Comparison of ENCODE assay signal across 33 mouse cellular contexts in the genomic region with DNA sequence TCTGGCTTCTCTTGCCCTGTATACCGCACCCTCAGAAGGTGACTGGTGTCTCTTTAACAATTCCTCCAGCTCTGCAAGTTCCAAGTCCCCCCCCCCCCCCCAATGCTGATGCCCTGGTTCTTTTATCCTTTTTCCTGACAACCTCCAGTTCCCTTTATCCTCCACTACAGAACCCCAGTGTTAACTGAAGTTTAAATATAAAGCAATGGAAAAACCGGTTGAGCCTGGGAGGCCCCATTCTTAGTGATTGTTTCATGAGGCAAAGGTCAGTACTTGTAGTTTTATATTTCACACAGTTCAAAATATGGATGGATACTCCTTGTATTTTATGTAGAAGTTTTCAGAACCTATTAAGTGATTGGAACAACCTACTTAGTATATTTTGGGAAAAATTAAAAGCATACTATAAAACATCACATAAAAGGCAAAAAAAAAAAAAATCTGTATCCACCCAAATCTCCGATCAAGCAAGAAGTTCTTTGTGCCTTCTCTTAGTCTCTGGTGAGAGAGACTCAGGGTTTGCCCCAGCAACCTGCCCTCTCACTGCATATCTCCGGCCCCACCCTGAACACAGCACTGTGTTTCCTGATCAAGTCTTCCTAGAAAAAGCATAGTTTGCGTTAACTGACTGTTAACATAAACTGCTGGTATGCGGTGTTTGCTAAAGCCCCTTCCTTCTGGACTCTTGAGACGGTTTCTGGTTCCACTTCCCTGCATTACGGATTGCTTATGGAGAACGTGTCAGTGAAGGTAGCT. TPM values are rescaled to one million over a fixed set of nuclear protein-coding genes. Genes with fewer than 3 reads are reported as not detected.
DNase-seq lines count a peak whose midpoint lies in the region; ATAC-seq and TF ChIP-seq lines count a peak whose summit lies in the region.
"Had no signal": no experiment of that assay in that cellular context is flagged by ENCODE, and none has a peak within 500 bp of the region (broad histone marks: within the 10 kb centered on the region; RNA-seq: fewer than 3 reads in every experiment).

No protein-coding gene starts in this region.

- ATAC-seq in heart, embryonic 12.5 days (ENCODE audit: insufficient number of reproducible peaks, low FRiP score): no peak
- ATAC-seq in lung, embryonic 15.5 days (ENCODE audit: borderline replicate concordance, extremely low read depth, low FRiP score, low TSS enrichment): peak; percentile 19; the same call in 1 of the 2 replicates
- ATAC-seq in intestine, embryonic 16.5 days: peak; percentile 90
- peak; percentile 78 for ATAC-seq in stomach, postnatal 0 days (ENCODE audit: low FRiP score, low TSS enrichment)
- ATAC-seq: CD4-positive, CD25-positive, alpha-beta regulatory T cell, adult 4 months; forebrain, embryonic 16.5 days; hindbrain, embryonic 16.5 days; liver, postnatal 0 days had no signal

- no peaks in the 10 kb centered on the region for H3K9me3 ChIP-seq in heart, embryonic 12.5 days (replicated peaks)
- H3K9me3 ChIP-seq in lung, embryonic 15.5 days: no peaks in the 10 kb centered on the region
- no peaks in the 10 kb centered on the region for H3K9me3 ChIP-seq in intestine, embryonic 16.5 days (ENCODE audit: control insufficient read depth, low read length)
- H3K9me3 ChIP-seq in stomach, postnatal 0 days (ENCODE audit: control insufficient read depth, low read length): no peaks in the 10 kb centered on the region
- H3K9me3 ChIP-seq: embryonic facial prominence, embryonic 15.5 days; limb, embryonic 12.5 days; midbrain, embryonic 12.5 days had no signal

- no peaks in the 10 kb centered on the region for H3K36me3 ChIP-seq in heart, embryonic 12.5 days
- no peaks in the 10 kb centered on the region for H3K36me3 ChIP-seq in lung, embryonic 15.5 days
- H3K36me3 ChIP-seq in intestine, embryonic 16.5 days (ENCODE audit: control insufficient read depth, insufficient read depth, low read length): no peaks in the 10 kb centered on the region
- no peaks in the 10 kb centered on the region for H3K36me3 ChIP-seq in stomach, postnatal 0 days (ENCODE audit: control insufficient read depth, insufficient read depth, low read length)
- H3K36me3 ChIP-seq: embryonic facial prominence, embryonic 15.5 days; limb, embryonic 12.5 days; midbrain, embryonic 12.5 days had no signal

- no peak overlapping the region for H3K4me2 ChIP-seq in heart, embryonic 12.5 days
- H3K4me2 ChIP-seq in lung, embryonic 15.5 days: no peak overlapping the region
- peak overlapping the region; percentile 37 for H3K4me2 ChIP-seq in intestine, embryonic 16.5 days (ENCODE audit: low read depth, low read length)
- peak overlapping the region; percentile 15; the same call in 1 of the 2 replicates for H3K4me2 ChIP-seq in stomach, postnatal 0 days (replicated peaks; ENCODE audit: low read depth)
- H3K4me2 ChIP-seq: embryonic facial prominence, embryonic 15.5 days; limb, embryonic 12.5 days; liver, embryonic 11.5 days; midbrain, embryonic 12.5 days had no signal

- WGBS in heart, embryonic 12.5 days: 65% methylated on average over 9 of the region's 9 CpGs
- WGBS in lung, embryonic 15.5 days: 36% methylated on average over 9 of the region's 9 CpGs
- WGBS in intestine, embryonic 16.5 days: 36% methylated on average over 9 of the region's 9 CpGs
- 33% methylated on average over 9 of the region's 9 CpGs for WGBS in stomach, postnatal 0 days

- no peak for TF ChIP-seq CTCF in stomach, postnatal 0 days (IDR thresholded peaks at IDR 0.05; ENCODE audit: low read depth)

- H3K27ac ChIP-seq in heart, embryonic 12.5 days (ENCODE audit: poor library complexity, severe bottlenecking): no peak overlapping the region
- peak overlapping the region; percentile 83 for H3K27ac ChIP-seq in lung, embryonic 15.5 days
- H3K27ac ChIP-seq in intestine, embryonic 16.5 days (ENCODE audit: low read length): peak overlapping the region; percentile 97
- peak overlapping the region; percentile 90 for H3K27ac ChIP-seq in stomach, postnatal 0 days (replicated peaks)
- H3K27ac ChIP-seq: embryonic facial prominence, embryonic 15.5 days; layer of hippocampus, adult 2 months; limb, embryonic 12.5 days; midbrain, embryonic 12.5 days had no signal

- H3K9ac ChIP-seq in heart, embryonic 12.5 days: no peak overlapping the region
- no peak overlapping the region for H3K9ac ChIP-seq in lung, embryonic 15.5 days
- peak overlapping the region; percentile 29; the same call in 1 of the 2 replicates for H3K9ac ChIP-seq in intestine, embryonic 16.5 days (ENCODE audit: low read depth, low read length)
- H3K9ac ChIP-seq in stomach, postnatal 0 days (ENCODE audit: low read length): no peak overlapping the region
- H3K9ac ChIP-seq: embryonic facial prominence, embryonic 15.5 days; limb, embryonic 12.5 days; liver, postnatal 0 days; midbrain, embryonic 12.5 days had no signal

- peak; percentile 25 for DNase-seq in heart, adult 11 months
- no peak for DNase-seq in lung, postnatal 25 days (ENCODE audit: low spot score)
- DNase-seq in stomach, postnatal 0 days (ENCODE audit: low spot score): peak; percentile 73
- DNase-seq in gastrocnemius, postnatal 25 days: no peak
- DNase-seq: adrenal gland, postnatal 14 days; cerebellum, adult 8-10 months; cerebellum, postnatal 36 days; embryo, embryonic 11 days; gastrocnemius, postnatal 14 days; heart, postnatal 4 days; kidney, adult 2 months; kidney, postnatal 14 days; liver, postnatal 0 days; spleen, adult 18-20 months; thymus, adult 2 months had no signal

- no peaks in the 10 kb centered on the region for H3K27me3 ChIP-seq in heart, embryonic 12.5 days (replicated peaks)
- H3K27me3 ChIP-seq in lung, embryonic 15.5 days: no peaks in the 10 kb centered on the region
- no peaks in the 10 kb centered on the region for H3K27me3 ChIP-seq in intestine, embryonic 16.5 days (replicated peaks; ENCODE audit: control insufficient read depth, insufficient read depth, low read length)
- no peaks in the 10 kb centered on the region for H3K27me3 ChIP-seq in stomach, postnatal 0 days (ENCODE audit: control insufficient read depth, insufficient read depth, low read length)
- H3K27me3 ChIP-seq: embryonic facial prominence, embryonic 15.5 days; limb, embryonic 12.5 days; midbrain, embryonic 12.5 days had no signal

- TF ChIP-seq EP300 in stomach, postnatal 0 days (optimal IDR thresholded peaks at IDR 0.05): no peak

- H3K4me1 ChIP-seq in heart, embryonic 12.5 days (replicated peaks): peaks cover 13% of the 10 kb centered on the region
- H3K4me1 ChIP-seq in lung, embryonic 15.5 days: peaks cover 17% of the 10 kb centered on the region
- H3K4me1 ChIP-seq in intestine, embryonic 16.5 days (ENCODE audit: control insufficient read depth, insufficient read depth, low read length): peaks cover 23% of the 10 kb centered on the region
- H3K4me1 ChIP-seq in stomach, postnatal 0 days (replicated peaks; ENCODE audit: control insufficient read depth, insufficient read depth): no peaks in the 10 kb centered on the region

- no peak overlapping the region for H3K4me3 ChIP-seq in heart, embryonic 12.5 days
- no peak overlapping the region for H3K4me3 ChIP-seq in lung, embryonic 15.5 days
- H3K4me3 ChIP-seq in intestine, embryonic 16.5 days (ENCODE audit: low read length): peak overlapping the region; percentile 18
- H3K4me3 ChIP-seq in stomach, postnatal 0 days (ENCODE audit: low read depth, low read length): no peak overlapping the region
- H3K4me3 ChIP-seq: embryonic facial prominence, embryonic 15.5 days; layer of hippocampus, adult 2 months; limb, embryonic 12.5 days; midbrain, embryonic 12.5 days had no signal

RNA-seq across cellular contexts. Expression of a gene that starts 13.8 kb away (rescaled TPM):
- 36.1 and 38.4 TPM in 2 replicates for polyA plus RNA-seq in heart, embryonic 12.5 days (2016; fragmentation: Nextera tagmentation; extraction: Ambion mirVana)
- 148 and 158 TPM in 2 replicates for polyA plus RNA-seq in lung, embryonic 15.5 days (2015; fragmentation: Nextera tagmentation; extraction: Ambion mirVana)
- polyA plus RNA-seq in intestine, embryonic 16.5 days (2015; fragmentation: Nextera tagmentation; extraction: Ambion mirVana): 376 and 422 TPM in 2 replicates
- polyA plus RNA-seq in stomach, postnatal 0 days (2015; fragmentation: Nextera tagmentation; extraction: Ambion mirVana): 3,650 and 3,685 TPM in 2 replicates
- total RNA-seq in gastrocnemius, postnatal 25 days (2021): 100 to 1,000 TPM in 1 of 2 experiments, 10 to 100 TPM in 1; 65.8 to 112 TPM

RNA-seq across cellular contexts. Expression of a gene that starts 18.1 kb away (rescaled TPM):
- not detected in 2 replicates for polyA plus RNA-seq in heart, embryonic 12.5 days (2016; fragmentation: Nextera tagmentation; extraction: Ambion mirVana)
- polyA plus RNA-seq in lung, embryonic 15.5 days (2015; fragmentation: Nextera tagmentation; extraction: Ambion mirVana): not detected in 2 replicates
- 13.2 and 16.0 TPM in 2 replicates for polyA plus RNA-seq in intestine, embryonic 16.5 days (2015; fragmentation: Nextera tagmentation; extraction: Ambion mirVana)
- 9.6 and 10.5 TPM in 2 replicates for polyA plus RNA-seq in stomach, postnatal 0 days (2015; fragmentation: Nextera tagmentation; extraction: Ambion mirVana)
- total RNA-seq in gastrocnemius, postnatal 25 days (2021): not detected
- total RNA-seq: adrenal gland, postnatal 14 days; gastrocnemius, postnatal 14 days; heart, adult 8-10 months; heart, postnatal 4 days; layer of hippocampus, adult 2 months; layer of hippocampus, postnatal 25 days; left cerebral cortex, postnatal 14 days; megakaryocyte progenitor cell, adult 5-6 weeks; monocyte, adult 5-6 weeks; neutrophil, adult 5-6 weeks had no signal
- polyA plus RNA-seq: CD4-positive, CD25-positive, alpha-beta regulatory T cell, adult 4 months; forebrain, embryonic 16.5 days; heart, embryonic 16.5 days; hindbrain, embryonic 16.5 days; kidney, adult 2 months; limb, embryonic 12.5 days; liver, embryonic 11.5 days; liver, postnatal 0 days; midbrain, embryonic 12.5 days; thymus, adult 2 months had no signal

RNA-seq across cellular contexts. Expression of a gene that starts 22.9 kb away (rescaled TPM):
- polyA plus RNA-seq in heart, embryonic 12.5 days (2016; fragmentation: Nextera tagmentation; extraction: Ambion mirVana): 1.9 and 2.1 TPM in 2 replicates
- polyA plus RNA-seq in lung, embryonic 15.5 days (2015; fragmentation: Nextera tagmentation; extraction: Ambion mirVana): 6.0 and 8.9 TPM in 2 replicates
- polyA plus RNA-seq in intestine, embryonic 16.5 days (2015; fragmentation: Nextera tagmentation; extraction: Ambion mirVana): 3.6 and 4.0 TPM in 2 replicates
- 12.1 and 17.4 TPM in 2 replicates for polyA plus RNA-seq in stomach, postnatal 0 days (2015; fragmentation: Nextera tagmentation; extraction: Ambion mirVana)
- 10 to 100 TPM; 11.3 to 23.2 TPM for total RNA-seq in gastrocnemius, postnatal 25 days (2021)

RNA-seq across cellular contexts. Expression of a gene that starts 24.7 kb away (rescaled TPM):
- not detected in 2 replicates for polyA plus RNA-seq in heart, embryonic 12.5 days (2016; fragmentation: Nextera tagmentation; extraction: Ambion mirVana)
- polyA plus RNA-seq in lung, embryonic 15.5 days (2015; fragmentation: Nextera tagmentation; extraction: Ambion mirVana): not detected in 2 replicates
- not detected in 2 replicates for polyA plus RNA-seq in intestine, embryonic 16.5 days (2015; fragmentation: Nextera tagmentation; extraction: Ambion mirVana)
- polyA plus RNA-seq in stomach, postnatal 0 days (2015; fragmentation: Nextera tagmentation; extraction: Ambion mirVana): not detected in 2 replicates
- not detected for total RNA-seq in gastrocnemius, postnatal 25 days (2021)
- total RNA-seq: adrenal gland, postnatal 14 days; gastrocnemius, postnatal 14 days; heart, adult 8-10 months; heart, postnatal 4 days; layer of hippocampus, adult 2 months; layer of hippocampus, postnatal 25 days; left cerebral cortex, postnatal 14 days; megakaryocyte progenitor cell, adult 5-6 weeks; monocyte, adult 5-6 weeks; neutrophil, adult 5-6 weeks had no signal
- polyA plus RNA-seq: CD4-positive, CD25-positive, alpha-beta regulatory T cell, adult 4 months; embryonic facial prominence, embryonic 15.5 days; forebrain, embryonic 16.5 days; heart, embryonic 16.5 days; kidney, adult 2 months; limb, embryonic 12.5 days; liver, embryonic 11.5 days; liver, postnatal 0 days; midbrain, embryonic 12.5 days; thymus, adult 2 months had no signal

RNA-seq across cellular contexts. Expression of a gene that starts 27.4 kb away (rescaled TPM):
- polyA plus RNA-seq in heart, embryonic 12.5 days (2016; fragmentation: Nextera tagmentation; extraction: Ambion mirVana): 0.18 TPM in 1 of 2 replicates, not detected in the other
- polyA plus RNA-seq in lung, embryonic 15.5 days (2015; fragmentation: Nextera tagmentation; extraction: Ambion mirVana): 0.11 and 0.16 TPM in 2 replicates
- 0.17 and 0.42 TPM in 2 replicates for polyA plus RNA-seq in intestine, embryonic 16.5 days (2015; fragmentation: Nextera tagmentation; extraction: Ambion mirVana)
- 24.5 and 27.3 TPM in 2 replicates for polyA plus RNA-seq in stomach, postnatal 0 days (2015; fragmentation: Nextera tagmentation; extraction: Ambion mirVana)
- under 1 TPM; 0.20 to 0.43 TPM for total RNA-seq in gastrocnemius, postnatal 25 days (2021)
- total RNA-seq: adrenal gland, postnatal 14 days; heart, postnatal 4 days; megakaryocyte progenitor cell, adult 5-6 weeks; monocyte, adult 5-6 weeks had no signal
- polyA plus RNA-seq: CD4-positive, CD25-positive, alpha-beta regulatory T cell, adult 4 months; forebrain, embryonic 16.5 days; limb, embryonic 12.5 days; liver, embryonic 11.5 days; liver, postnatal 0 days had no signal

Comparison
In these comparisons a context has a peak if more than half of its experiments do, and no peak if none do; other contexts are left out.
1. DNase-seq: peak in heart, adult 11 months (single experiment) and stomach, postnatal 0 days (single experiment); none in lung, postnatal 25 days (single experiment) and gastrocnemius, postnatal 25 days (single experiment).
2. H3K4me2 ChIP-seq: peak in intestine, embryonic 16.5 days (single experiment) and stomach, postnatal 0 days (single experiment); none in heart, embryonic 12.5 days (single experiment) and lung, embryonic 15.5 days (single experiment).